Mouse (Mus musculus) lung, adult 2 months (tissue): ENCODE measurements around the gene Cela2a.

Source experiments
- CTCF ChIP-seq: fragments of 200-500 bp; IDR thresholded peaks from 2 replicates; pipeline ENCODE4 v1.5.1; 2011; ENCODE audit warnings: mild to moderate bottlenecking, low read length, control low read depth; ENCODE audit not compliant: insufficient read depth
- POLR2A ChIP-seq: fragments of 200-500 bp; IDR thresholded peaks from 2 replicates; pipeline ENCODE4 v1.6.1; 2011; ENCODE audit warnings: low read depth, mild to moderate bottlenecking, control low read depth, low read length, borderline replicate concordance; ENCODE audit errors: extremely low read depth

DNA sequence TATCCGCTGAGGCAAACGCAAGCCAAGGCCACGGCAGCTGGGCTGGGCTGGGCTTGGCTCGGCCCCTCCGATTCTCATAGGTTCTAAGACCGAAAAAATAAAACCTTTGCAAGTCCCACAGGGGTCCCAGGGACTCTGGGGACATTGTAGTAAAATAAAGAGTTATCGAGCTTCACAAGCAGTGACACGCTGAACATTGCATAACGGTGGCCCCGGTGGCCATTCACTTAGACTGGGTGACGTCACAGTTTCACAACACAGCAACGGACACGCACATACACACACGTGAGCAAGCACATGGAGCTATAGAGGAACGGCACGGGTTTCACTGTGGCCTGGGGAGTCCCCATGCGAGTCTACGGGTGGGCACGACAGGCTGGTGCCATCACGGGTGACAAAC lies 32.5 kb upstream of the Cela2a start:
- TF ChIP-seq CTCF (no peak), POLR2A (no peak)
